15 mouse cellular contexts compared by ENCODE assay signal in genomic region chr15:99718461-99719021, GRCm38 (mm10). TPM values are rescaled to one million over a fixed set of nuclear protein-coding genes. Genes with fewer than 3 reads are reported as not detected.
DNase-seq lines count a peak whose midpoint lies in the region; ATAC-seq and TF ChIP-seq lines count a peak whose summit lies in the region.
"Had no signal": no experiment of that assay in that cellular context is flagged by ENCODE, and none has a peak within 500 bp of the region (broad histone marks: within the 10 kb centered on the region; RNA-seq: fewer than 3 reads in every experiment).

No protein-coding gene starts in this region.

- peak overlapping the region; percentile 87 for H3K4me3 ChIP-seq in liver, adult 2 months (ENCODE audit: insufficient read depth, low read depth, low read length)
- H3K4me3 ChIP-seq in hindbrain, embryonic 14.5 days (replicated peaks; ENCODE audit: low read length), result no peak overlapping the region
- H3K4me3 ChIP-seq: midbrain, embryonic 10.5 days; neural tube, embryonic 12.5 days had no signal

- no peak overlapping the region for H3K4me2 ChIP-seq in hindbrain, embryonic 14.5 days (replicated peaks)
- H3K4me2 ChIP-seq: neural tube, embryonic 12.5 days had no signal

- H3K79me2 ChIP-seq in liver, adult 2 months (ENCODE audit: control insufficient read depth, insufficient read depth, low read length), result peaks cover 3% of the 10 kb centered on the region; the same call in 1 of the 2 replicates

- H3K9me3 ChIP-seq in hindbrain, embryonic 14.5 days (ENCODE audit: control insufficient read depth, low read length), result no peaks in the 10 kb centered on the region
- H3K9me3 ChIP-seq: midbrain, embryonic 10.5 days; neural tube, embryonic 12.5 days had no signal

- 28% methylated on average over 9 of the region's 9 CpGs for WGBS in liver, adult 2 months
- 80% methylated on average over 9 of the region's 9 CpGs for WGBS in hindbrain, embryonic 14.5 days

- DNase-seq in adrenal gland, adult 2 months, result peak; percentile 55
- DNase-seq in adrenal gland, postnatal 25 days, result no peak
- peak; percentile 91 for DNase-seq in liver, adult 2 months (ENCODE audit: extremely low read depth, low read depth, low spot score)
- DNase-seq in liver, result no peak
- DNase-seq in kidney, postnatal 10 days, result peak; percentile 64
- peak; percentile 73 for DNase-seq in yolk sac, embryonic 10.5 days (ENCODE audit: low spot score)
- no peak for DNase-seq in hindbrain, embryonic 14.5 days (ENCODE audit: low spot score)
- DNase-seq in ovary, postnatal 10 days (ENCODE audit: low spot score), result no peak
- DNase-seq: lung, adult 18-20 months; right cerebral cortex, postnatal 14 days had no signal

- peak overlapping the region; percentile 82 for H3K9ac ChIP-seq in liver, adult 2 months (ENCODE audit: low read depth, low read length)
- H3K9ac ChIP-seq in hindbrain, embryonic 14.5 days, result no peak overlapping the region
- H3K9ac ChIP-seq: neural tube, embryonic 12.5 days had no signal

- no peaks in the 10 kb centered on the region for H3K27me3 ChIP-seq in liver, adult 2 months (ENCODE audit: control insufficient read depth, insufficient read depth, low read length)
- no peaks in the 10 kb centered on the region for H3K27me3 ChIP-seq in hindbrain, embryonic 14.5 days (ENCODE audit: control insufficient read depth, insufficient read depth, low read length)
- H3K27me3 ChIP-seq: neural tube, embryonic 12.5 days had no signal

- TF ChIP-seq CTCF in liver, adult 2 months (IDR thresholded peaks at IDR 0.05; ENCODE audit: low read depth, low read length), result no peak

- H3K4me1 ChIP-seq in liver, adult 2 months (ENCODE audit: control insufficient read depth, insufficient read depth, low read length), result peaks cover 49% of the 10 kb centered on the region
- H3K4me1 ChIP-seq in hindbrain, embryonic 14.5 days (replicated peaks; ENCODE audit: control insufficient read depth, insufficient read depth, low read length), result peaks cover 23% of the 10 kb centered on the region

- H3K36me3 ChIP-seq in liver, adult 2 months (ENCODE audit: control insufficient read depth, insufficient read depth, low read length), result no peaks in the 10 kb centered on the region; the same call in 1 of the 2 replicates
- H3K36me3 ChIP-seq in hindbrain, embryonic 14.5 days (replicated peaks; ENCODE audit: control insufficient read depth, insufficient read depth), result peaks cover 55% of the 10 kb centered on the region

- H3K27ac ChIP-seq in liver, adult 2 months (replicated peaks; ENCODE audit: insufficient read depth, low read depth, low read length), result peak overlapping the region; percentile 88
- H3K27ac ChIP-seq in hindbrain, embryonic 14.5 days, result no peak overlapping the region
- H3K27ac ChIP-seq: midbrain, embryonic 10.5 days; neural tube, embryonic 12.5 days had no signal

- no peak for TF ChIP-seq POLR2A in liver, adult 2 months (IDR thresholded peaks at IDR 0.05; ENCODE audit: extremely low read depth, insufficient read depth, low read length)

- ATAC-seq in hindbrain, embryonic 14.5 days (ENCODE audit: low FRiP score), result no peak
- ATAC-seq: activated CD4-positive, CD25-positive, alpha-beta regulatory T cell, adult 4 months; hindbrain, embryonic 16.5 days had no signal

RNA-seq across cellular contexts. Expression of gene Gpd1, which starts 1.2 kb away (rescaled TPM):
- total RNA-seq in adrenal gland, adult 2 months (2021), result 1,000 to 10,000 TPM; 1,060 to 1,239 TPM
- 708 and 828 TPM in 2 replicates for polyA plus RNA-seq in adrenal gland, adult 2 months (2012; rRNA removed)
- 639 and 861 TPM in 2 replicates for total RNA-seq in adrenal gland, postnatal 25 days (2021)
- total RNA-seq in liver, adult 2 months (2014; rRNA removed), result 147 and 151 TPM in 2 replicates
- polyA plus RNA-seq in liver, adult 2 months (2012; rRNA removed), result 233 and 311 TPM in 2 replicates
- polyA plus RNA-seq in hindbrain, embryonic 14.5 days (2014; fragmentation: Nextera tagmentation; extraction: Ambion mirVana), result 2.0 and 2.2 TPM in 2 replicates

RNA-seq across cellular contexts. Expression of gene Cox14, which starts 6.9 kb away (rescaled TPM):
- total RNA-seq in adrenal gland, adult 2 months (2021), result 100 to 1,000 TPM; 202 to 243 TPM
- 685 and 754 TPM in 2 replicates for polyA plus RNA-seq in adrenal gland, adult 2 months (2012; rRNA removed)
- total RNA-seq in adrenal gland, postnatal 25 days (2021), result 217 and 256 TPM in 2 replicates
- 58.6 and 70.0 TPM in 2 replicates for total RNA-seq in liver, adult 2 months (2014; rRNA removed)
- 115 and 117 TPM in 2 replicates for polyA plus RNA-seq in liver, adult 2 months (2012; rRNA removed)
- 182 and 202 TPM in 2 replicates for polyA plus RNA-seq in hindbrain, embryonic 14.5 days (2014; fragmentation: Nextera tagmentation; extraction: Ambion mirVana)

RNA-seq across cellular contexts. Expression of gene Gm17349, which starts 13.3 kb away (rescaled TPM):
- 10 to 100 TPM; 22.1 to 33.4 TPM for total RNA-seq in adrenal gland, adult 2 months (2021)
- 111 and 156 TPM in 2 replicates for polyA plus RNA-seq in adrenal gland, adult 2 months (2012; rRNA removed)
- total RNA-seq in adrenal gland, postnatal 25 days (2021), result 30.4 and 43.7 TPM in 2 replicates
- total RNA-seq in liver, adult 2 months (2014; rRNA removed), result not detected in 2 replicates
- polyA plus RNA-seq in liver, adult 2 months (2012; rRNA removed), result 1.4 TPM in 1 of 2 replicates, not detected in the other
- polyA plus RNA-seq in hindbrain, embryonic 14.5 days (2014; fragmentation: Nextera tagmentation; extraction: Ambion mirVana), result not detected in 2 replicates
- total RNA-seq: common myeloid progenitor, adult 5-6 weeks had no signal
- polyA plus RNA-seq: activated CD4-positive, CD25-positive, alpha-beta regulatory T cell, adult 4 months; hindbrain, embryonic 16.5 days; midbrain, embryonic 10.5 days; neural tube, embryonic 12.5 days had no signal

RNA-seq across cellular contexts. Expression of gene Smarcd1, which starts 16.6 kb away (rescaled TPM):
- total RNA-seq in adrenal gland, adult 2 months (2021), result 10 to 100 TPM; 37.6 to 53.6 TPM
- 74.6 and 76.9 TPM in 2 replicates for polyA plus RNA-seq in adrenal gland, adult 2 months (2012; rRNA removed)
- 51.9 and 63.6 TPM in 2 replicates for total RNA-seq in adrenal gland, postnatal 25 days (2021)
- 2.0 and 3.1 TPM in 2 replicates for total RNA-seq in liver, adult 2 months (2014; rRNA removed)
- polyA plus RNA-seq in liver, adult 2 months (2012; rRNA removed), result 8.5 and 9.3 TPM in 2 replicates
- 93.2 and 107 TPM in 2 replicates for polyA plus RNA-seq in hindbrain, embryonic 14.5 days (2014; fragmentation: Nextera tagmentation; extraction: Ambion mirVana)

RNA-seq across cellular contexts. Expression of gene Asic1, which starts 48.4 kb away (rescaled TPM):
- under 1 TPM; 0.59 to 0.72 TPM for total RNA-seq in adrenal gland, adult 2 months (2021)
- 0.37 and 0.71 TPM in 2 replicates for polyA plus RNA-seq in adrenal gland, adult 2 months (2012; rRNA removed)
- 0.33 and 0.49 TPM in 2 replicates for total RNA-seq in adrenal gland, postnatal 25 days (2021)
- not detected in 2 replicates for total RNA-seq in liver, adult 2 months (2014; rRNA removed)
- polyA plus RNA-seq in liver, adult 2 months (2012; rRNA removed), result 0.16 TPM in 1 of 2 replicates, not detected in the other
- polyA plus RNA-seq in hindbrain, embryonic 14.5 days (2014; fragmentation: Nextera tagmentation; extraction: Ambion mirVana), result 49.7 and 51.7 TPM in 2 replicates
- total RNA-seq: common myeloid progenitor, adult 5-6 weeks had no signal

Comparison
In these comparisons a context has a peak if more than half of its experiments do, and no peak if none do; other contexts are left out.
1. DNase-seq: peak in adrenal gland, adult 2 months (single experiment), liver, adult 2 months (single experiment), kidney, postnatal 10 days (single experiment) and yolk sac, embryonic 10.5 days (single experiment); none in adrenal gland, postnatal 25 days (single experiment), liver (single experiment), hindbrain, embryonic 14.5 days (single experiment) and ovary, postnatal 10 days (single experiment).
2. RNA of gene Gm17349, which starts 13.3 kb away (total RNA-seq): 30.4 to 43.7 TPM in adrenal gland, postnatal 25 days and 22.1 to 33.4 TPM in adrenal gland, adult 2 months; not detected in liver, adult 2 months; every median in the first group is over 10 times any median in the second.